Mouse (Mus musculus): ENCODE results near the gene 2010111I01Rik.

DNA sequence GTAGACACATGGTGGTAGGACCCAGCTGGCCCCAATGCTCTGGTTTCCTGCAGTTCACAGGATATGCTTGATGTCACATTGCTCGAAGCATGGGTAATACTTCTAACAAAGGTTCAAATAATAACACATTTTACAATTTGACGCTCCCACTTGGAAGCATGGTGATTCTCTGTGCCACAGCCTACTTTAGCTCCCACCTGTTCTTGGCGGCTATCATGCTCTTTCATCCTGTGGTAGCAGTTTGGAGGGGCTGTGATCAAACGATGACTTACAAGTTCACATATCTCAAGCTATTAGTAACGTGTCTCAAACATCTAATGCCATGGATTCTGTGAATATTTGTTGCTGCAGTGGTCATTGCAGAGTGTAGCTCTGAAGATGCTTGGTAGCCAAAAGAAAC, 312.6 kb downstream of the 2010111I01Rik start:
- TF ChIP-seq CTCF (IDR thresholded peaks at IDR 0.05; ENCODE audit: low read depth) (no peak), EP300 (IDR thresholded peaks at IDR 0.05; ENCODE audit: low read depth) (no peak)

Data from liver, embryonic 14.5 days (tissue).